Mouse (Mus musculus): ENCODE measurements around the gene Smyd4.

DNA sequence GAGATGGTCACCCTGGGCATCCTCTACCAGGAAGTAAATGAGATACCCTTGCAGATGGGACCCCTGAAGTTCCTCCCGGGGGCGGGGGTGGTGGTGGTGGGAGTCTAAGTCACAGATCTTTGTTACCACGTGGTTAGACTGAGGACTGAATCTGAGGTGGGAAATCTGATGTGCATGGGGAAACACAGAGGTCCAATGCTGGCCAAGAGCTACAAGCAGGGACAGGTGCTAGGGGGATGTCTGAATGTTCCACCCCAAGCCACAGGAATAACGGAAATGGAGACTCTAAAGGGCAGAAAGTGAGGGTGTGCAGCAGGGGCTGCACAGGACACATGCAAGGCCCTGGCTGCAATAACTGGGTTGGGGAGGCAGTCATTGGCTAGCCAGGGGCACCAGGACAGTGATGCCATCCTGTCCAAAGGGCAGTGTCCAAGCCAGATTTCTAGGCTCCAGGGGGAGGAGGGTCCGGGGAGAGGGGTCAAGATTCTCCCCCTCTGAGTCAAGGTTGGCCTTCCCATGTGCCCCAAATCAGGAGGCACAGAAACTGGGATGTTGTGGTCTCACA is 72.7 kb downstream of the Smyd4 start:
- TF ChIP-seq CTCF (conservative IDR thresholded peaks at IDR 0.05; ENCODE audit: insufficient read depth, insufficient read length, low read depth, low read length) (no peak), POLR2A (IDR thresholded peaks at IDR 0.05; ENCODE audit: low read depth, low read length) (no peak)

Measured in kidney, adult 2 months (tissue).